Mouse (Mus musculus): ENCODE data around the gene Smg1.
A peak's percentile ranks its signal among the peaks of the same experiment; 100 is the strongest.

Smg1 gene

GRCm38 (mm10) chr7:118129430-118130041, 113.9 kb downstream of the Smg1 start, which contains the start of gene Arl6ip1:
Gene Arl6ip1 (minus strand): TSS chr7:118129662.
- DNase-seq = peak; percentile 90 to 97

- DNase-seq = peak in 1 of 2 experiments; percentile 38
These were observed 114.5 kb downstream of the Smg1 start for GRCm38 (mm10) chr7:118128925-118129429.

GRCm38 (mm10) chr7:118126219-118126875, 117.1 kb downstream of the Smg1 start:
- DNase-seq = no peak

- DNase-seq = no peak
These were observed 117.7 kb downstream of the Smg1 start for GRCm38 (mm10) chr7:118125736-118126135.

- no peak for DNase-seq
These were observed 119.7 kb downstream of the Smg1 start for GRCm38 (mm10) chr7:118123512-118124411.

- no peak for DNase-seq
These were observed 121.2 kb downstream of the Smg1 start for GRCm38 (mm10) chr7:118122235-118122634.

GRCm38 (mm10) chr7:118120654-118121053, 122.8 kb downstream of the Smg1 start:
- DNase-seq = no peak

GRCm38 (mm10) chr7:118119946-118120345, 123.5 kb downstream of the Smg1 start:
- DNase-seq = no peak

GRCm38 (mm10) chr7:118119142-118119541, 124.3 kb downstream of the Smg1 start:
- no peak for DNase-seq

GRCm38 (mm10) chr7:118118426-118118825, 125.0 kb downstream of the Smg1 start:
- no peak for DNase-seq

- no peak for DNase-seq
These were observed 125.8 kb downstream of the Smg1 start for GRCm38 (mm10) chr7:118117539-118118210.

GRCm38 (mm10) chr7:118116787-118117538, 126.5 kb downstream of the Smg1 start:
- DNase-seq = no peak

GRCm38 (mm10) chr7:118115877-118116568, 127.4 kb downstream of the Smg1 start, which contains the start of gene Rps15a:
Gene Rps15a (minus strand): TSS chr7:118116188.
- DNase-seq = peak; percentile 94 to 95

- DNase-seq = peak in 1 of 2 experiments; percentile 63
These were observed 128.0 kb downstream of the Smg1 start for GRCm38 (mm10) chr7:118115533-118115876.

GRCm38 (mm10) chr7:118113541-118114297, 129.8 kb downstream of the Smg1 start:
- DNase-seq = no peak

- no peak for DNase-seq
These were observed 132.3 kb downstream of the Smg1 start for GRCm38 (mm10) chr7:118111128-118111527.

GRCm38 (mm10) chr7:118107671-118108070, 135.8 kb downstream of the Smg1 start:
- no peak for DNase-seq

- DNase-seq = no peak
These were observed 138.9 kb downstream of the Smg1 start for GRCm38 (mm10) chr7:118104458-118105052.

GRCm38 (mm10) chr7:118103462-118104379, 139.7 kb downstream of the Smg1 start:
- DNase-seq = no peak

Measured in cerebellum, adult 18-20 months (tissue).